Mouse (Mus musculus) frontal cortex, postnatal 25 days (tissue): ENCODE data around the gene Snf8.
A peak's percentile ranks its signal among the peaks of the same experiment; 100 is the strongest.

ENCODE experiments used
- DNase-seq, 2 experiments: peaks; one replicate each; pipeline ENCODE4 v3.0.0; 2022; ENCODE audit warnings: low spot score in 2 of 2

Snf8 gene

DNA sequence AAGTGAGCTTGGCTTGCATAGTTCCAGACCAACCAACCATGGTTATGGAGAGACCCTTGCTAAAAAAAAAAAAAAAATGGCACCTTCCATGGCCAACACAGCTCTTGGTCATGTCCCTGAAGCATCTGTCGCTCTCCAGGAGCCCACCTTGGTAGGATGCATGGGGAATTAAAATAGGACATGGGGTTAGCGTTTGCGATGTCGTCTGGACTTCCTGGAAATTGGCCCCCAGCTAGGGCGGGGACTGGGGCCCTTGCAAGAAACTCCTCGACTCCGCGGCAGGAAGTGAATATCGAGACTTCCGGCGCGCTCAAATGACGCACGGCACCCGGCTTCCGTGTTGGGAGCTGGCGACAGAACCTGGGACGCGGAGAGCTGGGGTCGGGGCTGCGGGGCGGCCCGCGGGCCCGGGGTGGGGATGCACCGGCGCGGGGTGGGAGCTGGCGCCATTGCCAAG, at the start of gene Snf8:
Snf8 (plus strand) TSS at position 290 of the 457 bp plus-strand sequence.
- peak; percentile 92 to 94 for DNase-seq

DNA sequence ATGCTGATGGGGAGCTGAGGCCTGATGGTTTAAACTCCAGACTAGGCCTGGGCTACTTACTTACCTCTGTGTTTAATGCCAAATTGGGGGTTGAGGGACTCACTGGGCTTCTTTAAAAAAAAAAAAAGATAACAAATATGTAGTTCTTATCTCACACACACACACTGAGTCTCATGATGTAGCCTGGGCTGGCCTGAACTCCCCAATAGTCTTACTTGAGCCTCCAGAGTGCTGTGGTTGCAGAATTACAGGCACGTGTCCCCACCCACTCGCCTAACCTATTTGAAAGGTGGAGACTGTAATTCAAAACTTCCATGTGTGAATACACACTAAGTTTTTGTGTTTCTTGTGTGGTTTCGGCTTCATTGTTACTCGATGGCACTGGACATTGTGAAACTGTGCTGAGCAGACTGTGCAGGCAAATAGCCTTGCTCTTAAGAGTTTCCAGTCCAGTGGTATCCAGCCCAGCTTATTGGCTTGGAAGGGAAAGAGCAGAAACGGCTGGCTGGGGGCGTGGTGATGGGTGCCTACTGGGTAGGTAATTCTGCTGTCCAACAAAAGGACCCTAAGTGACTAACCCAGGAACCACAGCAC, 46.7 kb upstream of the Snf8 start:
- no peak for DNase-seq

DNA sequence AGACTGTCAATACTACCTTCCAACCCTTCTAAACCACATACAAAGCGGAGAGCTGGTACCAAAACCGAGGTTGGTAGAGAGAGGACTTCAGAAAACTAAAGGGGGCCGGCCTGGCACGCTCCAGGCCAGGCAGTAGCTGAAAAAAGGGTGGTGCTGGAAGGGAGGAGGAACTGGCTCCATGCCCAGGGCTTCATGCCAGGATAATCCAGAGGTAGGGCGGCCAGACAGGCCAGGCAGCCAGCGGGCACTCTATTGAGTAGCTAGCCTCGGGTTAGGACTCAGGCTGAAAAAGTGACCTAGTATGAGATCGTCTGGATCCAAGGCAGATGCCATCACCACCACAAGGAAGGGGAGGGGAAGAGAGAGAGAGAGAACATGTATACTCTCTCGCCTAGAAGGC, 46.2 kb upstream of the Snf8 start:
- no peak for DNase-seq

DNA sequence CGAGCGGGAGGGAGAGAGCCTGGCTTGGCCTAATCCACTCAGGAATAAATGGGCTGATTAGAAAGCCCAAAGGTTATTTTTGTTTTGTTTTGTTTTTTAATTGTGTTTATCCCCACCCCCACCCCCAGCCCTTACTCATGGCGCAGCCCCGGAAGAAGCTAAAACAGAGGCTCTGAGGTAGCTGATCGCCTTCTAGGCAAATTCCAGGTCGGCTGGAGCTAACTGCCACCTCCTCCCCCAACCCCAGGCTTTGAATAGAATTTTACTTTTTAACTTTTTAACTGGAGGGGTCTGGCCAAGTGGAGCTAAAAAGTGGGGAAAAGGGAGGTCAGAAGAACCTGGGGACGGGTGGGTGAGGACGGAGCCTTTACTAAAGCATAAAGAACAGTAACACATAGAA, 44.8 kb upstream of the Snf8 start:
- DNase-seq = no peak

DNA sequence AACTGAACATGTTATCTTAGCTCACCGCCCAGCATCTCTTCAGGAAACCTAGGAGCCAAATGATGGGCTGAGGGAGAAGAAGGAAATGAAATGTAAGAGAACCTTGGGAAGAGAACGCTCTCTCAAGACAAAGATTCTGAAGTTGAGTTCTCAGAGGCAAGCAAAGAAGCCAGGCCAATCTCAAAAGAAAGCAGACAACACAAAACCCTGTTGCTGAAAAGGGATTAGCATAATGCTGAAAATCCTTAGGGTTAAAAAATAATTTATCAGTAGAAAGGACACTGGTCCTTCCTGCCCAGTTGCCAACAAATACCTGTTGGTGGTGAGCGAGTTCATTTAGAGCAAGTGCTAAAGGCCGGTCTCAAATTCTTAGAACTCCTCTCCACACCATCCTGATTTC, 44.3 kb upstream of the Snf8 start:
- DNase-seq = no peak

DNA sequence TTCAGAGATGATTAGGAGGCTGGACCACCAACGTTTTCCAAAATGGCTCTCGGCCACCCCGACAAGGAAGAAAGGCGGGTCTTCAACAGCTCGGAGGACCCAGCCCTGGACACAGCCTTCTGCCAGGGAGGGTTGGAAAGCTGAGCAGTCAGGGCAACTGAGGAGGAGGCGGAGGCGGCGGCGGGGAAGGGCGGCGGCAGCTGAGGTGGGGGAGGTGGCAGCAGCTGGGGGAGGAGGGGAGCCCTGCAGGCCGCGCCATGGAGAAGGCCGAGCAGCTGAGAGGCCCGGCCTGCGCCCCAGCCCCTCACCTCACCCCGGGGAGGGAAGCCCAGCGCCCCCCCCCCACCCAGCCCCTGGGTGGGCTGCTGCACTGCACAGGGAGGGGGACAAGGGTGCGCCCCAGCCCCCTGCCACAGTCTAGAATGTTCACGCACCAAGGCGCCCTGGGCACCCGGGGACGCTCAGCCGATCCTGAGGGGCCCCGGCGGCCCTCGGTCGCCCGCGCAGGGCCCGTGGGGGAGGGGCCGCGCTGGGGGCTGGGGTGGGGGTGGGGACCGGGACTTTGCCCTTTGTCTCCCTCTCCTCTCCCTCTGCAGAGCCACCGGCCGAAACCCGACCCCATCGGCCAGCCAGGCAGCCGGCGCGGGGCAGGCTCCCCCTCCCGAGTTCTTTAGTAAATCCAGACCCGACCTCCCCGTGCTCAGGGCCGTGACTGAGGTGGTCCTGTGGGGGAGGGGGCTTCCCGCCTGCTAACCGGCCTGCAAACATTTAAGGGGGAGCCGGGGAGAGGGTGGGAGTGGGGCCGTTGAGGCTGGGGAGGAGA, 43.6 kb upstream of the Snf8 start:
- DNase-seq = no peak

DNA sequence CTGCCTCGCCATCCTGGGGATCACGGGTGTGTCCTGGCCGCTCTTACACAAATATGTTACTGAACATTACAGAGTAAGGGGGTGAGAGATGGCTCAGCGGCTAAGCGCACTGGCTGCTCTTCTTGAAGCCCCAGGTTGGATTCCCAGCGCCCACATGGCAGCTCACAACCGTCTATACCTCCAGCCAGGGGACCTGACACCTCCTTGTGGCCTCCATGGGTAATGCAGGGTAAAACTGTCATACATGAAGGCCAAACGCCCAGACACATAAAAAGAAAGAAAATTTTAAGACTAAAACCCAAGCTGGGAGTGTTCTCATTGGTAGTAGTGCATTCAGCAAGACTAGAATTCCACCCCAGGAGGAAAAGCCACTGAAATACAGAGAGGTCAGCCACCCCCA, 40.5 kb upstream of the Snf8 start:
- DNase-seq = no peak

DNA sequence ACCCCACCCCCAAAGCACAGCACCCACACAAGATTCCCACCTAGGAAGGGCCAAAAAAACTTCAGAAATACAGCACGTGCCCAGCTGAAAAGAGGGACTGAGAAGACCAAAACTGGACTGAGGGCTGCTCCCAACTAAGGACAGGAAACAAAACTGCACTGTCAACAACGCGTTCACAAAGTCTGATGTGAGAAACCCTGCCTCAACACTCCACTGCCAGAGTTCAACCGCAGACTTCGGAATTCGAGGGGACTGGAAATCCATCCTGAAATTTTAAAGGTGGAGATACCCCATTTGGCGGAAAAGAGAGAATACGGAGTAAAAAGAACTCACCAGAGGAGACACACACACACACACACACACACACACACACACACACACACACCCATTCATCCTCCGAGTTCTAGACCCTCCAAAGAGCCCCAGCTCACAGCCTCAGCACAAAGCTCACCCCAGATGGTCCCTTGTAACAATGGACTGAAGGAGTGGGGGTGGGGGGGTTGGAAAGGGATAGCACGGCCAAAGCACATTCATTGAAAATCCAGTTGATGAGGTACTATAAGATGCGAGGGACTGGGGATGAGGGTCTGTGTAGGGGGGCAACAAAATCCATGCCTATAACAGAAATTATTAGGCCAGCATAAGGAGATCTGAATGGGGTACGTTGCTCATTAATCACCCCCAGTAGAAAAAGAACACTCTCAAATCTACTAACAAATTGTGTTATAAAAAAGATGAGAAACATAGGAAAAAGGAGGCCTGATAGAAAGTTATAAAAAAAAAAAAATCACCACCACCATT, 31.4 kb upstream of the Snf8 start:
- DNase-seq = no peak

DNA sequence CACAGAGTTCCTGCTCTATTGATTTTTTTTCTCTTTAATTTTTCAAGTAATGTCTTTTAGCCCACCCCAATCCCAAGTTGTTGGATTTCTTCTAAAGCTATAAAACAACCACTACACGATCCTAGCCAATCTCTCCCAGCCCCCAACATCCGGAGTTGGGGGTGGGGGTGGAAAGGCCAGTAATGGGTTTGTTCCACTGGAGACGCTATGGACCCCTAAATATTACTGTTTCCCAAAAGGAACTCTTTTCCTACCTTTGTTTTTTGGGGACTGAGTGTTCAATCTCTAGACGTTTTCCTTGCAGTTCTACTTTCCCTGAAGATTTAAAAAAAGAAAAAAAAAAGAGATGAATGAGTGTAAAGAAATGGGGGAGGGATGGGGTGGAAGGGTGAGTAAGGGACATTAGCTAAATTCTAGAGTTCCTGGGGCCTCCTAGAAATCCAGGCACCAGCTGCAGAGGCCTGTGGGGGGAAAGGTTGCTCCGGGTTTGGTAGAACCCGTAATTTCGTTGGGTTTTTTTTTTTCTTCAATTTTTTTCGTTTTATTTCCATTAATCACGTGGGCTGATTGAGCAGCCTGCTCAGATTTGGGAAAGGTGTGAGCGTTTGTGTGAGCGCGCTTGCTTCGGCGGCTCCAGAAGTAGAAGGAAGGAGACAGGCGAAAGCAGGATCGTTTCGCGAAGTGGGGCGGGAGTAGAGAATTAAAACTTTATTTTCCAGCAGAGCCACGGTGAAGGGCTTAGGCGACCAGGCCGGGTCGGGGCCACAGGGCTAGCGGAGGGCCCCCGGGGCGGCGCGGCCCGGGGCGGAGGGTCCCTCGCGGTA, 30.5 kb upstream of the Snf8 start:
- DNase-seq = no peak

DNA sequence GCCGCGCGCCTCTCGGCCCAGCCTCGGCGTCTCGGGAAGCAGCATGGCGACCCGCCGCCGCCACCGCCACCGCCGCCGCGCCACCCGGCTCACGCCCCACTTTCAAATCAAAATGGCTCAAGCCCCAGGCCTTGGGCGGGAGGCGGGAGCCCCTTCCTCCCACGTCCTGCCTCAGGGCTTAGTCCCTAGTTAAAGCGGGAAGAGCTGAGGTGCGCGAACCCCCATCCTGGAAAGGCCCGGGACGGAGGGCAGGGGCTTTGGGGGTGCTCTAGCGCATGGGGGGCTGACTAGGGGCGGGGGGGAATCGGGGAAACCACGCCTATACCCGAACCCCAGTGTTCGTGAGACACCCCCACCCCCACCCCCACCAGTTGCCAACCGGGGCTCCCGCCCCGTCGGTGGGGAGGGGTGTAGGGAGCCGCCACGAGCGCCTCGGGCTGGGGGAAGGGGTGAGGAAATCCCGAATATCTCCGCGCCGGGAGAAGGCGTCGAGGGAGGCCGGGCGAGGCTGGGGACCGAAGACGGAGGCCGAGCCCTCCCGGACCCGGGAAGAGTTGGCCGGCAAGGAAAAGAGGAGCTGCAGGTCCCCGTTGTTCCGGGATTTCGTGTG, 29.8 kb upstream of the Snf8 start:
- DNase-seq = no peak

DNA sequence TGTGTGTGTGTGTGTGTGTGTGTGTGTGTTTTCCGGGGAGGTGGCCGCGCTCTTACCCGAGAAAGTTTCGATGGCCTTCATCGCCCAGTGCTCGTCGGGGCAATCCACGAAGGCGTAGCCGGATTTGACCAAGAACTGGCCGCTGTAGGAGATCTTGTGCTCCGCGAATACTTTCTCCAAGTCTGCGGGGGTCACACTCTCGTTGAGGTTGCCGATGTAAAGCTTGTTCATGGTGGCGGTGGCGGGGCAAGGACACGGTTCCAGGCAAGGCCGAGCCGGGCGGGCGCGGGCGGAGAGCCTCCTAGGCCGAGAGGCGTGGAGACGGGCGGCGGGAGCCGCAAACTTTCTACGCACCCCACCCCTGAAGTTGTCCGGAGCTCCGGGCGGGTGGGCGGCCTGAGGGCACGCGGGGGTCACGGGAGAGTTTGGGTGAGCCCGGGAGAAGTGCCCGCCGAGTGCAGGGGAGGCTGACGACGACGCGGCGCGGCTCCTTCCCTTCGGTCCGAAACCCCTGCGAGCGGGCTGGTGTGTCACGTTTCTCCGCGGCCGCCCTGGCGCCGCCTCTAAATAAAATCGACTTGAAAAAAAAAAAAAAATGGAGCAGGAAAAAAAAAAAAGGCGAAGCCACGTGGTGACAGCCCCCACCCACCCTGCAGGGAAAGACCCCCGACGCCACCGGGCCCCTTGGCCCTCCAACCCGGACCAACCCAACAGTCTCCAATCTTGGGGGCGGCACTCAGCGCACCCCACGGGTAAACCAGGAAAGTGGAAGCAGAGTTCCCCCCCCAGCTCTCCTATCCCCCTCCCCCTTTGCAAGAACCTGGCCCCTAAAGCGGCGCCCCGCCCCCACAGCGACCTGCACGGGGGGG, 29.0 kb upstream of the Snf8 start, which contains the start of gene Igf2bp1:
Igf2bp1 (minus strand) TSS at position 538 of the 869 bp plus-strand sequence.
- no peak for DNase-seq

DNA sequence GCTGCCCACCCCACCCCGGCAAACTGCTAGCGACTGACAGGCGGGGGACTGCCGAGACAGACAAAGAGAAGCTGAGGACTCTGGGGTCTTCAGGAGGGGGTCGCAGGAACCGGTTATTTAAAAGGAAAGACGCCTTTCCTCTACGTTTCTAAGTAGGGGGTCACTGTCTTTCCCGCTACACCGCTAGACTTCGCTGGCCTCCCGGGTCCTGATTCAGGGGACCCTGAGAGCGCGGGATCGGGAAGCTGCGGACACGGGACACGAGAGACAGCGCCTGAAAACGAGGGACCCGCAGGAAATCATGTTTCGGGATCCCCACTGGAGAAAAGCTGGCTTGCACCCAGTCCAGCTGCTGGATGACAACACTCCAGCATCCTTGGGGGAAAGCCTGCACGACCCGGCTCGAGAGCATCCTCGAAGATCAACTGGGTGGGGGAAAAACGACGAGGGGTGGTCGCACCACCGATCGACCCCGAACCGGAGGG, 28.3 kb upstream of the Snf8 start:
- DNase-seq = no peak

DNA sequence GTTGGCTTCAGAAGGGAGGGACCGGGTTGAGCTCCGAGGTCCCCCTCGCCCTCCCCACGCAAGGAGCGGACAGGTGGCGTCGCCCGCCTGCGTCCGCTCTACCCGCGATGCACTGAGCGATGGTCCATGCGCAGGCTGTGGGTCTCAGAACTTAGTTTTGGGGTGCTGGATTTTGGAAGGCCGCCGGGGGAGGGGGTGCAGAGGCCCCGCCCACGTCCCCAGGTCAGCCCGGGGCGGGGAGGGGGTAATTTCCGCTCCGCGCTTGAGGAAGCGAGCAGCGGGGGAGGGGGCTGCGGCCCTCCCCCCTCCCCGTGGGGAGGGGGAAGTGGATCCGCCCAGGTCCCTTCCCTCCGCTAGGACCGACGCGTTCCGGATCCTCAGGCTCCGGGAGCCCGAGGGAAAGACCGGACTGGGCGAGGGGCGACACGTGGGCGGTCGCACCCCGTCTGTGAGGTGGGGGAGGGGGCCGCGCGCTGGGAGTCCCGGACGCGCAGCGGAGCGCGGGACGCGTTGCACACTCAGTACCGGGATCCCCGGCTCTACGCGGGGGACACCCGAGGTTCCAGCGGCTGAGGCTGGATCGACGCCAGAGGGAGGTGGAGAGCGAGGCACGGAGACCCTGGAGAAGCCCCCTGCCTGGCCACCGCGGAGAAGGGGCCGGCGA, 27.7 kb upstream of the Snf8 start:
- no peak for DNase-seq

DNA sequence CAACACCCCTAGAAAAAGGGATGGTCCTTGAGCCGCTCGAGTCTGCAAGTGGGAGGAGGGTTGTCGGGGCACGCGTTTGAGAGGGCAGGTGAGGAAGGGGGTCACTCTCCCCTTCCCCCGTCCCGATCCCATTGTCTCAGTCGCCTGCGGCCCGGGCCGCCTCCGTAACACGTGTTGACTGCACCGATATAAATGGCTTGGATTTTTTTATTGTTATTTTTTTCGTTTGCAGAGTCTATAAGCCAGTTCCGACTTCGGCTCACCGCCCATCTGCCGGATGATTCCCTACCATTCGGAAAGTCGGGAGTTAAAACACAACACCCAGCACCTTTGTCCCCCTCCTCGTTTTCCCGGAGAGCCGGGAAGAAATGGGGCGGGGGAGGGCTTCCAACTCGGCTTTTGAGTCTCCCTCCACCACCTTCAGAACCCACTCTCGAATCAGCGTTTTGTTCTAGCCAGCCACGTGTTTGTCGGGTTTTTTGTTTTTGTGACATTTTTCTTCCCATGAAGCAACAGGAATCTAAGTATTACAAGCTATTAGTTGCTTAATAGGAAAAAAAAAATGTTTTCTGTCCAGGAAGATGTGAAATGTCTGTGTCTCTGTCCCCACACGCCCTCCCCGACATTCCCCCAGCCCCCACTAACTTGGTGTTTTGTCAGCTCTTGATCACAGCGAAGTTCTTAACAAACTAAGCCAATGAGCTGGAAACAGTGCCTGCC, 27.0 kb upstream of the Snf8 start:
- no peak for DNase-seq

DNA sequence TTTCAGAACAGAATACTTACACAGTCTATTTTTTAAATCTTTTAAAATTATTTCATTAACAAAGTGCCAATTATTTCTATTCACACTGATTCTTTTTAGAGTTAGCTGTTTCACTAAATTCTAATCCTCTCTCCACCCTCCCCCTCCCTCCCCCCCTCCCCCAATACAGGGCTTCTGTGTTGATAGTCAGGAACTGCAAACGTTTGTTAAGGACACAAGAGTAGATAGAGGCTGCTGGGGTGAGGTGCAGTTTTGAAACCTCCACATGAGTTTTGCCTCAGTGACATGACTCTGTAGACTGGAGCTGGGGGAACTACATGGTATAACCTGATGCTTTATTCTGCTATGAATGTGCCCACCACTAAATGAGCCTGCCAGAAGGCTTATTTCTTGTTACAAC, 25.9 kb upstream of the Snf8 start:
- DNase-seq = no peak

DNA sequence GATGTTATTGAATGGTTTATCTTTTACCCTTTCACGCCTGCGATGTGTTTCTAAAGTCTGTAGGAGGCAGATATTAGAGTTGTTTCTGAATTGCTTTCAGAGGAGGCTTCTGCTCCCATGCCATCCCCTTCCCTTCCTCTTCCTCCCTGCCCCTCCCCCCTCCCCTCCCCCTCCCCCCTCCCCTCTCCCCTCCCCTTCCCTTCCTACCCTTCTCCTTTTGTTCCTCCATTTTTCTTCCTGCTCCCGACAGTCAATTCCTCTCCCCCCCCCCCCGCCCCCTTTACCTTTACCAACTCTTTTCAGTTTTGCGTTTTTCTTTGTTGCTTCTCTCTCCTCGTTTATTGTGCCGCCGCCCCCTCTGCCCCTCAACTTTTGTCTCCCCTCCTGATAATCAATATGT, 22.7 kb upstream of the Snf8 start:
- no peak for DNase-seq

DNA sequence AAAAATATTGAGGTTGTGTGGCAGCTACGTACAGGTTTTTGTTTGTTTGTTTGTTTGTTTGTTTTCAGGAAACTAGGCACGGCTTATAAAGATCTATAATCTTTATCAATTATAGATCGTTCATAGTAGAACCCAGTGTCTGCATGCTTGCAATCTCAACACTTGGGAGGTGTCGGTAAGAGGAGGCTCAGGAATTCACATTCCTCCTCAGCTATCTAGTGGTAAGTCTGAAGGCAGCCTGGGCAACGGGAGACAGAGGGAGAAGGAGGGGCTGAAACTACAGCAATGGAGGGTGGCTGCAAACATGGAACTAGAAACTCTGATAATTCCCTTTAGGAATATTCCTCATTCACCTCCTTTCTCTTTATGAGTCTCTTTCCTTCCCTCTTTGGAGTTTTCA, 19.3 kb upstream of the Snf8 start:
- DNase-seq = no peak

DNA sequence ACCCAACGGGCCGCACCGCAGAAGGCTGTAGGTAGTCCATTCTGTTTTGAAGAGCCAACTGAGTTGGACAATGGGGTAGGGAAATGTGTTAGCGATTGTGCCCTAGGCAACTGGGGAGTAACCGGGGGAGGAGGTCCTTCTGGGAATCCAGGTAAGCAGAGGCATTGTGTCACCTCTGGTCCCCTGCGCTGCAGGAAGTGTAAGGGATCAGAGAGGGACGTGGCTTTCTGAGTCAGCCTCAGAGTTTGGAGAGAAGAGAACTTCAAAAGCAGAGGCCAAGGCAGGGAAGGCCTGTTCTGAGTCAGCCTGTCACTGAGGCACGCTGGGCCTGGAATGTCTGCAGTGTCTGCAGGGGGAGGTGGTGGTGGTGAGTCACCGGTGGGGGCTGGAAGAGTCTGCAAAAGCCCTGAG, 16.7 kb upstream of the Snf8 start:
- DNase-seq = no peak

DNA sequence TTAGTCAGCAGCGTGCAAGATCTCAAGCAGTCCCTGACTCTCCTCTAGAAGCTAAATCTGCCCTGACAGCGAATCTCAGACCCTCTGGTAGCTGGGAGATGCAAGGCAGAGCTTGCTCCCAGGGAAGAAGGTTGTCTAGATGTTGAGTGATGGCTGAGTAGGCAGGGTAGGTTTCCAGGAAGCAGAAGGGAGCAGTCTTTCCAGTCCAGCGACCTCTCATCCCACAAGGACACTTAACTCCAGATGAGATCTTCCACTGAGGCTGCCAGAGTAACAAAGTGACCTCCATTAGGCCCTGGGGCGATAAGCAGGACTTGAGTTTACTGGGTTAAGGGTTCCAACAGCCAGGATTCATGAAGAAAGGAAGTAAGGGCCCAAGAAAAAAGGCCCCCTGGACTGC, 14.1 kb upstream of the Snf8 start:
- DNase-seq = no peak
